Mouse (Mus musculus) liver, adult 2 months (tissue): Measurements from ENCODE around the gene Tecta. TPM values are rescaled to one million over a fixed set of nuclear protein-coding genes. Genes with fewer than 3 reads are reported as not detected.

Experiments
- DNase-seq: peaks from one replicate; pipeline ENCODE4 v3.0.0-alpha.2; 2011; ENCODE audit warnings: low read depth, low spot score; ENCODE audit errors: extremely low read depth
- H3K27ac ChIP-seq: fragments of 200-500 bp; replicated peaks from 2 replicates; pipeline ENCODE4 v1.5.1; 2012; ENCODE audit warnings: low read depth, mild to moderate bottlenecking, control low read depth, inconsistent platforms, low read length; ENCODE audit not compliant: insufficient read depth
- H3K27me3 ChIP-seq: fragments of 200-500 bp; 2 replicates; pipeline ENCODE4 v1.6.1; 2012; ENCODE audit warnings: mild to moderate bottlenecking, moderate library complexity, low read length, inconsistent platforms; ENCODE audit not compliant: control insufficient read depth, insufficient read depth
- H3K36me3 ChIP-seq: fragments of 200-500 bp; 2 replicates; pipeline ENCODE4 v1.6.1; 2012; ENCODE audit warnings: low read length, inconsistent platforms; ENCODE audit not compliant: control insufficient read depth, insufficient read depth
- H3K4me1 ChIP-seq: fragments of 200-500 bp; 2 replicates; pipeline ENCODE4 v1.6.1; 2011; ENCODE audit warnings: low read length; ENCODE audit not compliant: control insufficient read depth, insufficient read depth
- H3K4me3 ChIP-seq: fragments of 200-500 bp; 2 replicates; pipeline ENCODE4 v1.5.1; 2011; ENCODE audit warnings: low read depth, mild to moderate bottlenecking, control low read depth, low read length, moderate library complexity; ENCODE audit not compliant: insufficient read depth
- H3K79me2 ChIP-seq: fragments of 200-500 bp; 2 replicates; pipeline ENCODE4 v1.6.1; 2012; ENCODE audit warnings: inconsistent platforms, mild to moderate bottlenecking, low read length, moderate library complexity; ENCODE audit not compliant: control insufficient read depth, insufficient read depth
- H3K9ac ChIP-seq: fragments of 200-500 bp; 2 replicates; pipeline ENCODE4 v1.6.1; 2012; ENCODE audit warnings: low read depth, mild to moderate bottlenecking, control low read depth, inconsistent platforms, low read length
- CTCF ChIP-seq: fragments of 200-500 bp; IDR thresholded peaks from 2 replicates; pipeline ENCODE4 v1.5.1; 2011; ENCODE audit warnings: low read depth, low read length, control low read depth
- POLR2A ChIP-seq: fragments of 200-500 bp; IDR thresholded peaks from 2 replicates; pipeline ENCODE4 v1.6.1; 2011; ENCODE audit warnings: low read length, control low read depth; ENCODE audit not compliant: insufficient read depth; ENCODE audit errors: extremely low read depth
- WGBS: fragments of 180-500 bp; shearing (Covaris S2); methylation state at CpG from one replicate; pipeline ENCODE4 v1.1.7; 2018; 5-methylcytosine and 5-hydroxymethylcytosine counted together
- polyA plus RNA-seq: library from polyadenylated mRNA; depleted of rRNA; stranded (reverse); fragments of >200 nt; gene quantifications from 2 replicates; pipeline ENCODE4 v1.2.3, GENCODE M21; 2012
- total RNA-seq: library from RNA; depleted of rRNA; stranded (reverse); fragments of >200 nt; gene quantifications from 2 replicates; pipeline ENCODE4 v1.2.3, GENCODE M21; 2014

Tecta gene
- total and polyA plus RNA-seq, 2 experiments: not detected

- H3K4me1 ChIP-seq: no peaks in the 10 kb centered on the region
- WGBS: 94% methylated on average over 6 of the region's 6 CpGs
- DNase-seq: no peak
Observed at GRCm38 (mm10) chr9:42401486-42401885, 1.8 kb upstream of the Tecta start.

GRCm38 (mm10) chr9:42396141-42396540 lies 3.6 kb downstream of the Tecta start:
- H3K79me2 ChIP-seq: no peaks in the 10 kb centered on the region
- no peak overlapping the region for H3K27ac ChIP-seq
- no peaks in the 10 kb centered on the region for H3K27me3 ChIP-seq
- 70% methylated on average over 2 of the region's 2 CpGs for WGBS
- no peak overlapping the region for H3K4me3 ChIP-seq
- H3K4me1 ChIP-seq: no peaks in the 10 kb centered on the region
- H3K36me3 ChIP-seq: no peaks in the 10 kb centered on the region
- no peak overlapping the region for H3K9ac ChIP-seq
- no peak for TF ChIP-seq POLR2A
- no peak for TF ChIP-seq CTCF
- DNase-seq: no peak

More at GRCm38 (mm10) chr9:42401486-42401885, 1.8 kb upstream of the Tecta start:
- H3K27me3 ChIP-seq: no peaks in the 10 kb centered on the region
- no peak overlapping the region for H3K9ac ChIP-seq
- H3K36me3 ChIP-seq: no peaks in the 10 kb centered on the region
- H3K79me2 ChIP-seq: no peaks in the 10 kb centered on the region
- H3K27ac ChIP-seq: no peak overlapping the region
- no peak overlapping the region for H3K4me3 ChIP-seq
- TF ChIP-seq CTCF: no peak

GRCm38 (mm10) chr9:42394903-42395302 lies 4.8 kb downstream of the Tecta start:
- DNase-seq: no peak
- Histone ChIP-seq H3K27me3 (no peaks in the 10 kb centered on the region), H3K4me3 (no peak overlapping the region), H3K27ac (no peak overlapping the region), H3K9ac (no peak overlapping the region), H3K36me3 (no peaks in the 10 kb centered on the region), H3K79me2 (no peaks in the 10 kb centered on the region), H3K4me1 (no peaks in the 10 kb centered on the region)
- no peak for TF ChIP-seq CTCF
- TF ChIP-seq POLR2A: no peak
- 94% methylated on average over 6 of the region's 6 CpGs for WGBS

- WGBS: 89% methylated on average over 8 of the region's 8 CpGs
Observed at GRCm38 (mm10) chr9:42394321-42394720, 5.4 kb downstream of the Tecta start.

GRCm38 (mm10) chr9:42392927-42393326 lies 6.8 kb downstream of the Tecta start:
- H3K79me2 ChIP-seq: no peaks in the 10 kb centered on the region

More at GRCm38 (mm10) chr9:42394321-42394720, 5.4 kb downstream of the Tecta start:
- Histone ChIP-seq H3K4me3 (no peak overlapping the region), H3K4me1 (no peaks in the 10 kb centered on the region), H3K36me3 (no peaks in the 10 kb centered on the region), H3K27ac (no peak overlapping the region), H3K27me3 (no peaks in the 10 kb centered on the region), H3K9ac (no peak overlapping the region), H3K79me2 (no peaks in the 10 kb centered on the region)
- no peak for TF ChIP-seq POLR2A
- no peak for TF ChIP-seq CTCF
- DNase-seq: no peak

GRCm38 (mm10) chr9:42388490-42388889 lies 11.2 kb downstream of the Tecta start:
- no peaks in the 10 kb centered on the region for H3K79me2 ChIP-seq
- H3K4me3 ChIP-seq: no peak overlapping the region
- H3K27ac ChIP-seq: no peak overlapping the region
- H3K4me1 ChIP-seq: no peaks in the 10 kb centered on the region
- TF ChIP-seq POLR2A (no peak), CTCF (peak; percentile 9; the same call in 1 of the 2 replicates)
- 33% methylated on average over 4 of the region's 4 CpGs for WGBS
- no peak for DNase-seq
- H3K27me3 ChIP-seq: no peaks in the 10 kb centered on the region
- no peak overlapping the region for H3K9ac ChIP-seq
- H3K36me3 ChIP-seq: no peaks in the 10 kb centered on the region

More at GRCm38 (mm10) chr9:42392927-42393326, 6.8 kb downstream of the Tecta start:
- DNase-seq: no peak
- Histone ChIP-seq H3K27ac (no peak overlapping the region), H3K36me3 (no peaks in the 10 kb centered on the region), H3K4me3 (no peak overlapping the region), H3K4me1 (no peaks in the 10 kb centered on the region), H3K27me3 (no peaks in the 10 kb centered on the region), H3K9ac (no peak overlapping the region)
- WGBS: 68% methylated on average over 6 of the region's 6 CpGs
- no peak for TF ChIP-seq POLR2A
